Mouse (Mus musculus) right cerebral cortex, adult 18-20 months (tissue): ENCODE results near the gene Pramel6.
"Not testable (repeated sequence)": the region's sequence is repeated elsewhere in the genome, so short reads cannot be mapped to it uniquely, and the experiment has no call there.

Experiments
- DNase-seq: peaks from one replicate; pipeline ENCODE4 v3.0.0; 2022; ENCODE audit warnings: mixed read lengths

Pramel6 gene

DNA sequence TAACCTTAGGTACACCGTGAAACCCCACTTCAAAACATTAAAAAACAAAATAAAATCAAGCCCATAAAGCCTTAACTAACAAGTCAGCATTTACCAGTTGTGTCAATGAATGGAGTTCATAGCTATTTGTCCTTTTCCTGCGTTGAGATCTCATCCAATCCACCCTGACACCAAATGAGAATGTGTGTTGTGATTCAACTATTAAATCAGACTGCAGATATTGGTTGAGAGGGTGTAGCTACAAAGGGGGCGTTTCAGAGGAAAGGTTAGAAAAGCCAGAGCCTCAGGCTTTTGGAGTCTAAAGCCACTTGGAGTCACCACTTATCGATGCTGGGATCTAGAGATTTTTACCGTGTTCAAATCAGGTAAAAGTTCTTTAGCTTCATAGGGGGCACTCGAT is at the start of gene Pramel6:
Pramel6 (plus strand) TSS at position 301 of the 400 bp plus-strand sequence.
- DNase-seq = no peak

GRCm38 (mm10) chr2:87461769-87462168 is 44.6 kb upstream of the Pramel6 start:
- no peak for DNase-seq

- DNase-seq = no peak
Measured at GRCm38 (mm10) chr2:87480207-87480606, 26.2 kb upstream of the Pramel6 start.

GRCm38 (mm10) chr2:87481158-87481557 is 25.2 kb upstream of the Pramel6 start:
- DNase-seq = no peak

DNA sequence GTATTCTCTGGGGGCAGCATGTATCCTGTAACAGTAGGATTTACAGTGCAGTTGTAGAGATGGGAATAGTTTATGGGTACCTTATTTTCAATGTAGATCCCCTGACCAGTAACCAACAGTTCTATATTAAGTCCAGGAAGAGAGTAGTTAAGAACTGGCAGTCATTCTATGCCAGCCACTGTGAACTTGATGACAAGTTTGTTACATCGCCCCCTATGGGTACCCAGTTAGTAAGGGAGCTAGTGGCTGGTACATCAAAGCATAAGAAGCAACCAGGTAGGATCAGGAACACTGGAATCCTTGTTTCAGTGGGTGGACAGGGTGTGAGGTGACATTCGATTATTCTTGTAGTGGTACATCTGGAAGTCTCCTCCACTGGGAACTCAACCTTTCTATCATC is 24.1 kb upstream of the Pramel6 start:
- DNase-seq = no peak

DNA sequence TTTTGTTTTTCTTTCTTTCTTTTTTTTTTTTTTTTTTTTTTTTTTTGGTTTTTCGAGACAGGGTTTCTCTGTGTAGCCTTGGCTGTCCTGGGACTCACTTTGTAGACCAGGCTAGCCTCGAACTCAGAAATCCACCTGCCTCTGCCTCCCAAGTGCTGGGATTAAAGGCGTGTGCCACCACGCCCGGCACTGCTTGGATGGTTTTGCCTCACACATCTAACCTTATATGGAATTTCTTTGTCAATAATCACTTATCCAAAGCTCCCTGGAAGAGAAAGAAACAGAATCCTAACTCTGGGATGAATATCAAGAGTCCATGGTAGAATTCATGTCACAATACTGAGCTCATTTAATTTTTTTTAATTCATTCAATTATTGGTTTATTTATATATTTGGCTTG is 9.4 kb upstream of the Pramel6 start, which contains the start of gene Pramel7:
Pramel7 (minus strand) TSS at position 101 of the 400 bp plus-strand sequence.
- not testable (repeated sequence) for DNase-seq

DNA sequence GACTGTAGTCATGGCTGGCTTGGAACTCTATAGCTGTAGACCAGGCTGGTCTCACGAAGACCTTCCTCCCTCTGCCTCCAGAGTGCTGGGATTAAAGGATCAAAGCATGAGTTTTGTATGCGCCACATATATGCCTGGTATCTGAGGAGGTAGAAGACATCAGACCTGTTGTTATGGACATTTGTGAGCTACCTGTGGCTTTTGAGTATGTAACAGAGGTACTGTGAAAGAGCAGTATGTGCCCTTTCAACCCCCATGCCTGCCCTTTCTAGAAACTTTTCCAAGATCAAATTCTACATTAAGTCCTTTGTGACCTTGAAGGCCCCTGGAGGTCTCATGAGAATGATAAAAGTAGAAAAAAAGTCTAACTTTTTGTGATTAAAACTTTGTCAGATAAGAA is 8.7 kb downstream of the Pramel6 start:
- DNase-seq = no peak

DNA sequence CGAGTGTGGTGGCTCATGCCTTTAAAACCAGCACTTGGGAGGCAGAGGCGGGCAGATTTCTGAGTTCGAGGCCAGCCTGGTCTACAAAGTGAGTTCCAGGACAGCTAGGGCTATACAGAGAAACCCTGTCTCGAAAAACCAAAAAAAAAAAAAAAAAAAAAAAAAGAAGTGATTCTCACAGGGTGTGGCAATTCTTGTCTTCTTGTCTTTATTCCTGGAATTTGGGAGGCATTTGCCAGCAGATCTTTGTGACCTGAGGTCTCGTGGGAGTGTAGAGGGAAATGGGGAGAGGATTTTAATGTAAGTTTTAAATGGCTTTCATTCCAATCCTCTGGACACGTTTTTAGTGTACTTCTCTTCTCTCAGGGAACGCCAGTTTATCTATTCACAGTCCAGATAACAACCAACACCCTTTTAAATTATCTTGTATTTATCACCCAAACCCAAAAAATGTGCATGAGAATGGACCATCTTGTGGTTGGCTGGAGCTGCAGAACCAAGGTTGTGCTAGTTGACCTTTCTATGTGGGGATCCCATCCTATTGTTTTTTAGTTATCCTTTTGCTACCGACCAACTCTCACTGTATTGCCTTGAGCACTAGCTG is 9.2 kb downstream of the Pramel6 start:
- no peak for DNase-seq

- DNase-seq = no peak
Measured at GRCm38 (mm10) chr2:87516581-87516980, 10.2 kb downstream of the Pramel6 start.

DNA sequence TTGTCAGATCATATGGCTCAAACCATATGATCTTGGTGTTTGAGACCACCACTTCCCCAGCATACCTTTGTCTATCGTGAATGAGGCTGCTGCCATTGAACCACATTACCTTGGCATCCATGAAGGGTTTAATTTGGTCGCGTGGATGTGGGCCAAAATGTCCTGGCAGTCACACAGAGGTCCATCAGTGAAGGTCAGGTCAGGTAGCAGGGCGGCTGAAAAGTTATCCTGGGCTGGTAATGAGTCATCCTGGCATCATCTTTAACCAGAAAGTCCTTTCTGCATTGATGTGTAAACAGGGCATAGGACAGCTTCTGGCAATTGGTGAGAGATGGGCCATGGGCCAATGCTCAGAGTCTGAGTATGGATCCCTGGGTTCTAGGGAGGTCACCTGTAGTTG is 14.3 kb downstream of the Pramel6 start:
- DNase-seq = no peak

DNA sequence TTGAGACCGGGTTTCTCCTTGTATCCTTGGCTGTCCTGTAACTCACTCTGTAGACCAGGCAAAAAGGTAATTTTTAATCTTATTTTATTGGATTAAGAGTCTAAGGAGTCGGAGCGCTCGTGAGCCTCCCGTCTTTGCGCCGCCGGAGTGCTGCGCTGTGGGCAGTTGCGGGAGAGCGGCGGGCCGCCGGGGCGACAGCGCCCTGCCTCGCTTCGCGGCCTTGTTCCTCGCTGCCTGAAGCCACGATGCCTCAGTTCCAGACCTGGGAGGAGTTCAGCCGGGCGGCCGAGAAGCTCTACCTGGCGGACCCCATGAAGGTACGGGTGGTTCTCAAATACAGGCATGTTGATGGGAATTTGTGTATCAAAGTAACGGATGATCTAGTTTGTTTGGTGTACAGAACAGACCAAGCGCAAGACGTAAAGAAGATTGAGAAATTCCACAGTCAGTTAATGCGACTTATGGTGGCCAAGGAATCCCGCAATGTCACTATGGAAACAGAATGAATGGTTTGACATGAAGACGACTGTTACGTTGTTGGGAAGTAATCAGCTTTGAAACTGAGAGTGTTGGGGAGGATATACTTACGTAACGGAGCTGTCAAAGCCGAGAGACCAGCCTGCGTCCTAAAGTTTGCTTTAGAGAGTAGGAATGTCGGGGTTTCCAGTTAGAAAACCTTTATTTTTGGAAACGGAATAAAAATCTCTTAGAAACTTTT is 19.7 kb downstream of the Pramel6 start:
- peak; percentile 6 for DNase-seq

GRCm38 (mm10) chr2:87531496-87531895 is 25.1 kb downstream of the Pramel6 start, which contains the start of gene Olfr153:
Olfr153 (plus strand) TSS chr2:87531796.
- DNase-seq = no peak

- no peak for DNase-seq
Measured at GRCm38 (mm10) chr2:87534826-87535225, 28.5 kb downstream of the Pramel6 start.

- no peak for DNase-seq
Measured at GRCm38 (mm10) chr2:87545442-87545841, 39.1 kb downstream of the Pramel6 start, which contains the start of gene Olfr1128. Olfr1128 (minus strand) TSS chr2:87545542.
